Mouse (Mus musculus) MEL (cell line): ENCODE data around the gene 1500015O10Rik. TPM values are rescaled to one million over a fixed set of nuclear protein-coding genes. Genes with fewer than 3 reads are reported as not detected.

Source experiments
- DNase-seq: peaks from one replicate; pipeline ENCODE4 v3.0.0; 2011; ENCODE audit warnings: low read depth, low spot score
- H3K27ac ChIP-seq: 2 replicates; pipeline ENCODE4 v1.5.1; 2012; ENCODE audit warnings: low read depth, mild to moderate bottlenecking, control low read depth, low read length, moderate library complexity; ENCODE audit not compliant: control insufficient read depth
- H3K27me3 ChIP-seq, 2 experiments: fragments of 150-350 bp in 1 of 2; sonication (generic) in 1 of 2; 2 replicates each; pipeline ENCODE4 v1.6.1; 2012; ENCODE audit warnings: low read length in 2 of 2, mild to moderate bottlenecking in 2 of 2, improper control_type of control experiment in 1 of 2, moderate library complexity in 1 of 2; ENCODE audit not compliant: insufficient read depth in 2 of 2, control insufficient read depth in 1 of 2
- H3K36me3 ChIP-seq, 2 experiments: 2 replicates each; pipeline ENCODE4 v1.6.1; 2012 to 2014; ENCODE audit warnings: low read length in 2 of 2, improper control_type of control experiment in 1 of 2, inconsistent platforms in 1 of 2, mild to moderate bottlenecking in 1 of 2; ENCODE audit not compliant: insufficient read depth in 2 of 2, control insufficient read depth in 1 of 2
- H3K4me1 ChIP-seq, 2 experiments: fragments of 150-350 bp in 1 of 2; sonication (generic) in 1 of 2; 2 replicates each; pipeline ENCODE4 v1.6.1; 2012; ENCODE audit warnings: low read length in 2 of 2, improper control_type of control experiment in 1 of 2, mild to moderate bottlenecking in 1 of 2; ENCODE audit not compliant: insufficient read depth in 2 of 2, control insufficient read depth in 1 of 2
- H3K4me3 ChIP-seq, 2 experiments: fragments of 150-350 bp in 1 of 2; sonication (generic) in 1 of 2; 2 replicates each; pipeline ENCODE4 v1.5.1; 2012; ENCODE audit warnings: low read depth in 2 of 2, low read length in 2 of 2, mild to moderate bottlenecking in 2 of 2, moderate library complexity in 2 of 2, control low read depth in 1 of 2, improper control_type of control experiment in 1 of 2; ENCODE audit not compliant: control insufficient read depth in 1 of 2, insufficient read depth in 1 of 2
- H3K79me2 ChIP-seq: 2 replicates; pipeline ENCODE4 v1.6.1; 2012; ENCODE audit warnings: mild to moderate bottlenecking, low read length, moderate library complexity; ENCODE audit not compliant: control insufficient read depth, poor library complexity, insufficient read depth
- H3K9ac ChIP-seq: 2 replicates; pipeline ENCODE4 v1.6.1; 2012; ENCODE audit warnings: low read depth, mild to moderate bottlenecking, control low read depth, low read length, moderate library complexity; ENCODE audit not compliant: control insufficient read depth, poor library complexity, severe bottlenecking
- H3K9me3 ChIP-seq: fragments of 150-350 bp; sonication (generic); replicated peaks from 2 replicates; pipeline ENCODE4 v1.6.1; 2012; ENCODE audit warnings: mild to moderate bottlenecking, low read length, improper control_type of control experiment, moderate library complexity; ENCODE audit not compliant: insufficient read depth
- E2F4 ChIP-seq: IDR thresholded peaks from 2 replicates; pipeline ENCODE4 v1.6.1; 2011; ENCODE audit warnings: low read depth, low read length, improper control_type of control experiment, borderline replicate concordance
- ELF1 ChIP-seq: IDR thresholded peaks from 2 replicates; pipeline ENCODE4 v1.6.1; 2014; ENCODE audit warnings: low read depth, mild to moderate bottlenecking, inconsistent platforms, low read length, improper control_type of control experiment, moderate library complexity
- GATA1 ChIP-seq: IDR thresholded peaks from 2 replicates; pipeline ENCODE4 v1.6.1; 2011; ENCODE audit warnings: low read depth, low read length, improper control_type of control experiment
- JUND ChIP-seq: IDR thresholded peaks from 2 replicates; pipeline ENCODE4 v1.6.1; 2011; ENCODE audit warnings: low read depth, mild to moderate bottlenecking, improper control_type of control experiment, low read length
- KAT2A ChIP-seq: conservative IDR thresholded peaks from 2 replicates; pipeline ENCODE4 v1.6.1; 2012; ENCODE audit warnings: low read depth, low read length, improper control_type of control experiment, inconsistent platforms
- POLR2A ChIP-seq, 2 experiments: IDR thresholded peaks; 2 replicates each; pipeline ENCODE4 v1.6.1; 2011 to 2012; ENCODE audit warnings: low read length in 2 of 2, mild to moderate bottlenecking in 2 of 2, control low read depth in 1 of 2, improper control_type of control experiment in 1 of 2, low read depth in 1 of 2, moderate library complexity in 1 of 2; ENCODE audit not compliant: control insufficient read depth in 1 of 2, insufficient read depth in 1 of 2, poor library complexity in 1 of 2
- POLR2AphosphoS2 ChIP-seq: IDR thresholded peaks from 2 replicates; pipeline ENCODE4 v1.6.1; 2011; ENCODE audit warnings: low read length, improper control_type of control experiment
- RAD21 ChIP-seq: IDR thresholded peaks from 2 replicates; pipeline ENCODE4 v1.6.1; 2011; ENCODE audit warnings: mild to moderate bottlenecking, low read depth, low read length, improper control_type of control experiment
- RCOR1 ChIP-seq: IDR thresholded peaks from 2 replicates; pipeline ENCODE4 v1.6.1; 2012; ENCODE audit warnings: low read depth, mild to moderate bottlenecking, inconsistent platforms, low read length, improper control_type of control experiment
- SIN3A ChIP-seq: IDR thresholded peaks from 2 replicates; pipeline ENCODE4 v1.6.1; 2012; ENCODE audit warnings: low read length, improper control_type of control experiment, inconsistent platforms
- SMC3 ChIP-seq: IDR thresholded peaks from 2 replicates; pipeline ENCODE4 v1.6.1; 2011; ENCODE audit warnings: low read depth, low read length, improper control_type of control experiment
- TAL1 ChIP-seq: IDR thresholded peaks from 2 replicates; pipeline ENCODE4 v1.6.1; 2012; ENCODE audit warnings: mild to moderate bottlenecking, inconsistent platforms, low read length, moderate library complexity, mixed read lengths
- TBP ChIP-seq: IDR thresholded peaks from 2 replicates; pipeline ENCODE4 v1.8.0; 2011; ENCODE audit warnings: low read depth, low read length, improper control_type of control experiment
- TCF12 ChIP-seq: IDR thresholded peaks from 2 replicates; pipeline ENCODE4 v1.6.1; 2014; ENCODE audit warnings: low read depth, mild to moderate bottlenecking, inconsistent platforms, low read length, improper control_type of control experiment, moderate library complexity
- UBTF ChIP-seq: IDR thresholded peaks from 2 replicates; pipeline ENCODE4 v1.6.1; 2012; ENCODE audit warnings: low read depth, mild to moderate bottlenecking, inconsistent platforms, low read length, improper control_type of control experiment, moderate library complexity, borderline replicate concordance; ENCODE audit not compliant: insufficient read depth
- USF2 ChIP-seq, 2 experiments: IDR thresholded peaks; 2 replicates each; pipeline ENCODE4 v1.6.1; 2011 to 2012; ENCODE audit warnings: improper control_type of control experiment in 2 of 2, low read length in 2 of 2, borderline replicate concordance in 1 of 2, inconsistent platforms in 1 of 2, low read depth in 1 of 2, mild to moderate bottlenecking in 1 of 2; ENCODE audit not compliant: insufficient read depth in 1 of 2
- ZC3H11A ChIP-seq: IDR thresholded peaks from 2 replicates; pipeline ENCODE4 v1.6.1; 2012; ENCODE audit warnings: low read depth, mild to moderate bottlenecking, inconsistent platforms, low read length, improper control_type of control experiment
- ZKSCAN1 ChIP-seq: IDR thresholded peaks from 2 replicates; pipeline ENCODE4 v1.6.1; 2012; ENCODE audit warnings: low read depth, mild to moderate bottlenecking, inconsistent platforms, low read length, improper control_type of control experiment, moderate library complexity
- ZNF384 ChIP-seq: IDR thresholded peaks from 2 replicates; pipeline ENCODE4 v1.6.1; 2012; ENCODE audit warnings: low read depth, mild to moderate bottlenecking, inconsistent platforms, low read length, improper control_type of control experiment
- polyA plus RNA-seq, 2 experiments: library from polyadenylated mRNA; stranded (reverse) in 1 of 2; unstranded in 1 of 2; fragments of >175 nt in 1 of 2; fragments of >200 nt in 1 of 2; gene quantifications; 2 replicates each; pipeline versions ENCODE4 v1.2.1 to v1.2.4; 2012; ENCODE audit warnings: low replicate concordance in 2 of 2, low read depth in 1 of 2; ENCODE audit not compliant: insufficient read length in 2 of 2, insufficient read depth in 1 of 2, missing spikeins in 1 of 2
- total RNA-seq: library from RNA; depleted of rRNA; stranded (reverse); fragments of 300-350 nt; gene quantifications from 2 replicates; pipeline ENCODE4 v1.2.3, GENCODE M21; 2012

1500015O10Rik gene
- total and polyA plus RNA-seq, 3 experiments: 0.08 TPM; not detected in 2

DNA sequence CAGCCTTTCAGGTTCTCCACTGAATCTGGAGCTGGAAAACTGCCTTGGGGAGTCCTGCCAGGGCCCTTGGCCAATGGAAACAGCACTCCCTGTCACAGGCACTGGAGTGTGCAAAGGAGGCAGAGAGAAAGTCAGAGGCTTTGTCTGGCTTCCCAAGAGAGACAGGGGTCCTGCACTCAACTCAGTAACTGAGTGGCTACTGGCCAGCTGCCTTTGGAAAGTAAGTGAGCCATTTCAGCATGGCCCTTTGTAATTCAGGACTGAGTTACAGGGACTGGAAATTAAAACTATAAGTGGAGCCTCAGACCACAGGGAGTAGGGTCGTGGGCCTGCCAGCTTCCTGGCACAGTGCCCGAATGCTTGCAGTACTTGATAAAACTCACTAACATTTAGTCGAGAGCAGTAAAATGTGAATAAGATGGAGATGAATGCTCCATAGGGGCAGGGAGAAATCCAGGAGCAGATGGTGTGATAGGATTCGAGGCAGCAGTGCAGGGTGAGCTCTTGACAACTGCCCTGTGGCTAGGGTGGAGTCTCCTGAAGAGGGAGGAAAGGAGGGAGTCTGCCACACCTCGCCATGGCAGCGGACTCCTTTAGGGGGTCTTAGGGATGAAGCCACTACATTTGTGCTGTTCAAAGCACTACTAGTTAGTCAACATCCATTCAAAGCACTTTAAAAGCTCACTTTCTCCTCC is 35.4 kb upstream of the 1500015O10Rik start:
- Histone ChIP-seq H3K27ac (no peak overlapping the region), H3K4me1 (no peaks in the 10 kb centered on the region), H3K9ac (no peak overlapping the region), H3K9me3 (no peaks in the 10 kb centered on the region), H3K27me3 (no peaks in the 10 kb centered on the region), H3K4me3 (no peak overlapping the region), H3K79me2 (no peaks in the 10 kb centered on the region), H3K36me3 (no peaks in the 10 kb centered on the region)
- TF ChIP-seq E2F4 (no peak), UBTF (no peak), SMC3 (no peak), KAT2A (no peak), JUND (no peak), SIN3A (no peak), GATA1 (no peak), ZC3H11A (no peak), RAD21 (no peak)
- DNase-seq: peak; percentile 13

GRCm38 (mm10) chr1:43698577-43699000 is 31.8 kb upstream of the 1500015O10Rik start:
- no peaks in the 10 kb centered on the region for H3K27me3 ChIP-seq
- no peak overlapping the region for H3K4me3 ChIP-seq
- TF ChIP-seq ZKSCAN1 (no peak), ZNF384 (no peak), ELF1 (no peak), TAL1 (no peak), ZC3H11A (no peak), RCOR1 (no peak), POLR2A (IDR thresholded peaks at IDR 0.05; ENCODE audit: control insufficient read depth in 1 of 2, insufficient read depth in 1 of 2, low read depth in 1 of 2, low read length in 2 of 2, poor library complexity in 1 of 2) (no peak), POLR2AphosphoS2 (no peak), TBP (no peak), USF2 (IDR thresholded peaks at IDR 0.05; ENCODE audit: borderline replicate concordance in 1 of 2, insufficient read depth in 1 of 2, low read depth in 1 of 2, low read length in 2 of 2) (no peak), TCF12 (no peak)
- no peaks in the 10 kb centered on the region for H3K79me2 ChIP-seq
- no peaks in the 10 kb centered on the region for H3K4me1 ChIP-seq
- no peaks in the 10 kb centered on the region for H3K9me3 ChIP-seq
- no peak for DNase-seq
- H3K9ac ChIP-seq: no peak overlapping the region
- H3K36me3 ChIP-seq: no peaks in the 10 kb centered on the region
- H3K27ac ChIP-seq: no peak overlapping the region
